Mouse (Mus musculus): ENCODE data around the gene Dnajb8. TPM values are rescaled to one million over a fixed set of nuclear protein-coding genes. Genes with fewer than 3 reads are reported as not detected.

The Dnajb8 gene
- total RNA-seq, 1 experiment from 2014 or later = not detected

- ATAC-seq (replicated peaks; ENCODE audit: low read depth, poor library complexity, severe bottlenecking) = no peak
These were observed 45.0 kb downstream of the Dnajb8 start for GRCm38 (mm10) chr6:88267068-88267467.

- no peak for ATAC-seq (replicated peaks; ENCODE audit: low read depth, poor library complexity, severe bottlenecking)
These were observed 45.9 kb downstream of the Dnajb8 start for GRCm38 (mm10) chr6:88267970-88268369.

GRCm38 (mm10) chr6:88274623-88275022, 52.6 kb downstream of the Dnajb8 start:
- no peak for ATAC-seq (replicated peaks; ENCODE audit: low read depth, poor library complexity, severe bottlenecking)

GRCm38 (mm10) chr6:88276221-88276620, 54.2 kb downstream of the Dnajb8 start:
- no peak for ATAC-seq (replicated peaks; ENCODE audit: low read depth, poor library complexity, severe bottlenecking)

- no peak for ATAC-seq (replicated peaks; ENCODE audit: low read depth, poor library complexity, severe bottlenecking)
These were observed 55.2 kb downstream of the Dnajb8 start for GRCm38 (mm10) chr6:88277242-88277641.

GRCm38 (mm10) chr6:88278141-88278540, 56.1 kb downstream of the Dnajb8 start:
- ATAC-seq (replicated peaks; ENCODE audit: low read depth, poor library complexity, severe bottlenecking) = no peak

GRCm38 (mm10) chr6:88290129-88290766, 68.2 kb downstream of the Dnajb8 start:
- no peak for ATAC-seq (replicated peaks; ENCODE audit: low read depth, poor library complexity, severe bottlenecking)

GRCm38 (mm10) chr6:88292274-88292909, 70.3 kb downstream of the Dnajb8 start:
- no peak for ATAC-seq (replicated peaks; ENCODE audit: low read depth, poor library complexity, severe bottlenecking)

- no peak for ATAC-seq (replicated peaks; ENCODE audit: low read depth, poor library complexity, severe bottlenecking)
These were observed 77.4 kb downstream of the Dnajb8 start for GRCm38 (mm10) chr6:88299491-88299890.

- no peak for ATAC-seq (replicated peaks; ENCODE audit: low read depth, poor library complexity, severe bottlenecking)
These were observed 79.2 kb downstream of the Dnajb8 start for GRCm38 (mm10) chr6:88301234-88301633.

Other genes starting within 250 kb of the Dnajb8 start
- gene H1fx, start 240.6 kb upstream of the Dnajb8 start, total RNA-seq (2017) = 3.2 TPM in 1 of 2 replicates, not detected in the other
- 87.3 and 94.2 TPM in 2 replicates for gene Rab7, start 177.0 kb upstream of the Dnajb8 start, total RNA-seq (2017)
- gene Rpn1, start 137.8 kb upstream of the Dnajb8 start, total RNA-seq (2017) = 196 and 216 TPM in 2 replicates
- 48.1 and 78.8 TPM in 2 replicates for gene Gata2, start 28.4 kb upstream of the Dnajb8 start, total RNA-seq (2017)
- 16.9 and 18.7 TPM in 2 replicates for gene Eefsec, start 224.3 kb downstream of the Dnajb8 start, total RNA-seq (2017)
- 187 and 204 TPM in 2 replicates for gene Ruvbl1, start 243.1 kb downstream of the Dnajb8 start, total RNA-seq (2017)